Mouse (Mus musculus) megakaryocyte progenitor cell, adult 5-6 weeks (primary cell): ENCODE data around the gene Sgta. TPM values are rescaled to one million over a fixed set of nuclear protein-coding genes. Genes with fewer than 3 reads are reported as not detected.
A peak's percentile ranks its signal among the peaks of the same experiment; 100 is the strongest.
"Not testable (repeated sequence)": the region's sequence is repeated elsewhere in the genome, so short reads cannot be mapped to it uniquely, and the experiment has no call there.

Experiments
- ATAC-seq: replicated peaks from 2 replicates; pipeline ENCODE4 v1.8.0; 2016; ENCODE audit warnings: mild to moderate bottlenecking, moderate TSS enrichment, inconsistent platforms; ENCODE audit not compliant: poor library complexity
- total RNA-seq, 2 experiments: library from RNA; stranded (forward) in 1 of 2; stranded (reverse) in 1 of 2; fragments of 157-497, 149-512 nt in 1 of 2; fragments of 200-1000 nt in 1 of 2; gene quantifications; 2 replicates each; pipeline versions ENCODE4 v1.2.3 to v1.2.4; 2015 to 2017

Sgta gene
- total RNA-seq (2015) (27.0 and 37.6 TPM in 2 replicates), total RNA-seq (2017) (31.1 and 31.7 TPM in 2 replicates)

DNA sequence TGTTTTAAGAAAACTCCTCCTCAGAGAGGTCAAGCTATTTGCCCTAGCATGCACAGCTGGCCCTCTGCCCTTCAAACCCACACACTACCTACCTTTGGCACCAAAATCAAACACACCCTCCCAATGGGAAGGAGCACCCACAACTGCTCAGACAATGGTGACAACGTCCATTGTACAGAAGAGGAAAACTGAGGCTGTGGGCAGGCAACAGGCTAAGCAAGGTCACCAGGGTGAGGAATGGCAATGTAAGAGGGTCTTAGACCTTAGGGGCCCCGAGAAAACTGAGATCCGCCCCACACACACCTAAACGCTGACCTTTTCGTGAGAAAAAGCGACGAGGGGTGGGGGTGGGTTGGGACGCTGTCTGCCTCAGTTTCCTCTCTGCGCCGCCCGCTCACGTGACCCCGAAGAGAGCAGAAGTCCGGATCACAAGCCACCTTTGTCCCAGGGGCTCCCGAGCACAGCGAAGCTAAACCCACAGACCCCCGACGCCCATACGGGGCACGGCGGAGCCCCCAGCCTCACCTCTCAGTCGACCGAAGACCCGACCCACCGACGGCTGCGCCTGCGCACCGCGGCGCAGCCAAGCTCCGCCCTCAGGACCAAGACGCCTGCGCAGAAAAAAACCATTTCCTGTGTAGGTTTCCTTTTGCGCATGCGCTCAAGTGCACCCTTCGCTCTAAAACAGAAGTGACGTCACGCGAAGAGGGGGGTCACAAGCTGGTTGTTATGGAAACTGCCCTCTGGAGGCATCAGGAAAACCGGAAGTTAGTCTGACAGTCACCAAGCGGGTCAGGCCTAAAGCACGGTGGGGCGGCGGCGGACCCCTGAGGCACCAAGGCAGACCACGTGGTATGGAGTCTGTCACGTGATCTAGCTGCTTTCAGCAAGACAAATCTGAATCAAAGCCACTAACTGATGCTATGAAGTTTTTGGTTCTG is at the start of gene Sgta:
Gene Sgta (minus strand): TSS at position 579 of the 941 bp plus-strand sequence.
- peak; percentile 99 for ATAC-seq

DNA sequence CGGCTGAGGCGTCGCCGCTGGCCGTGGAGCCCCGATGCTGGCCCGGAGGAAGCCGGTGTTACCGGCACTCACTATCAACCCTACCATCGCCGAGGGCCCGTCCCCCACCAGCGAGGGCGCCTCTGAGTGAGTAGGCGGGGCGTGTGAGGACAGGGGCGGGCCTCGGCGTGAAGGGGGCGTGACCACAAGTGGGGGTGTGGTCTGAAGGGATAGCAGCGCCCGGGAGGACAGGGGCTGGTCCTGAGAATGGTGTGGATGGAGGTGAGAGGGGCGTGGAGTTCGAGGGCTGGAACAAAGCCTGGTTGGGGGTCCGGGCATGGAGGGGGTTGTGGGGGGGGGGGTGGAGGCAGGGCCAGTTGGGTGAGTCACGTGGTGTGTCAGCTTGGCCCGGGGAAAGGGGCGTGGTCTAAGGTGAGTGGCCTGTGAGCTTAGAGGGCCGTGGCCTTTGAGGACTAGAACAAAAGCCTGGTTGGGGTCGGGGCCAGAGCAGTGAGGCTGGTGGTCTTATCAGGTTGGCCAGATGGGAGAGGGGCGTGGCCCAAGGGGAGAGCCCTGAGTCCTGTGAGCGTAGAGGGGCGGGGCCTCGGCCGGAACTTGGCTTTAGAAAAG is 46.2 kb upstream of the Sgta start:
- ATAC-seq, result peak; percentile 85

DNA sequence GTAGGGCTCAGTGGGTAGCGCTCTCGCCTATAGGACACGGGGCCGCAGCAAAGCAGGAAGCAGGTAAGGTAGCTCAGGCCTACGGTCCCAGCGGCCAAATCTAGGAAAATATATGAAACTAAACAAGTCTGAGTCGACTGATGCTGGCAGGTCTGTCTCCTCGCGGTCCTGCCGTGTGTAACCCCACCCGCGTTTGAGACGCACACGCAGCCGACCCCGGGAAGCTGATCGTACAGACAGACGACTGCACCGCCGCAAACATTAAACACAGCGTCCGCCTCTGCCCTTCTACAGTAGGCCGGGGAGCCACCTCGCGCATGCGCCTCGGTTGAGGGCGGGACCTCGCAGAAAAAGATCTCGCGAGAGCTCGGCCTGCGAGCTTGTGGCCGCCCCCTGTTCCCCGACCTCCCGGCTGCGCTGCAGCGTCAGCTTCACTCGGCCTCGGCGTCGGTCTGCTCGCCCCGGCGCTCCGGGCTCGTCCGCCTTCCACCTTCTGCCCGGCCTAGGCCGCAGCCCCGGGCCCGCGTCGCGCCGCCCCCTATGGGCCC is 45.7 kb upstream of the Sgta start, which contains the start of gene Map2k2:
Gene Map2k2 (plus strand): TSS at position 351 of the 548 bp plus-strand sequence.
- ATAC-seq, result peak; percentile 79

DNA sequence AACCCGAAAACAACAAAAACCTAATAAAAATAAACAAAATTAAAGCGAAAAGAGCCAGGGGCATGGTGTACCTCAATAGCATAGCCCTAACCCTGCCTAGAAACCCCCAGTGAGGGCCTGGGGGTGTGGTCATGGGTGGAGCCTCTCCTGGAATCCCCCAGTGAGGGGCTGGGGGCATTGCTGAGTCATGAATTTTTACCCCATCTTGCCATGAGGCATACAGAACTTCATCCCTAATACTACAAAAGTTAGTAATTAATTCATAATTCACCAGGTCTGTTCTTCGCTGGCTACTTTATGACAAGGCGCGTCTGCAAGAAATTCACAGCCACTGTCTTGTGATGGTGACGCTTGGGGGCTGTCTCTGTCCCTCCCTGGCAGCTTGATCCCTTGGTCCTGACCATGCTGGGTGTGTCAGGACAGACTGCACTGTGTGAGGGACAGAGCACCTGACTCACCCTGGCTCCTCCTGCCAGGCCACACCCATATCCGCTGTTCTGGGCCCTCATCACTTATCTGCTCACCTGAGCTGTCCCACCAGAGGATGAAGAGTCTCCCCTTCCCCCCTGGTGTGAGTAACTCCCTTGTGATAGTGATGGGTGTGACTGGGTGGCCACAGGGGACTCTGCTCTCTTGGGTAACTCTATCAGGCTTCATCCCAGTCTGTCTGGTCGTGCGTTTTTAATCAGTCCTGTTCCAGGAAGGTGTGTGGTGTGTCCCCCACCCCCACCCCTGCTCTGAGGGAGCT is 35.1 kb upstream of the Sgta start:
- ATAC-seq, result peak; percentile 55

DNA sequence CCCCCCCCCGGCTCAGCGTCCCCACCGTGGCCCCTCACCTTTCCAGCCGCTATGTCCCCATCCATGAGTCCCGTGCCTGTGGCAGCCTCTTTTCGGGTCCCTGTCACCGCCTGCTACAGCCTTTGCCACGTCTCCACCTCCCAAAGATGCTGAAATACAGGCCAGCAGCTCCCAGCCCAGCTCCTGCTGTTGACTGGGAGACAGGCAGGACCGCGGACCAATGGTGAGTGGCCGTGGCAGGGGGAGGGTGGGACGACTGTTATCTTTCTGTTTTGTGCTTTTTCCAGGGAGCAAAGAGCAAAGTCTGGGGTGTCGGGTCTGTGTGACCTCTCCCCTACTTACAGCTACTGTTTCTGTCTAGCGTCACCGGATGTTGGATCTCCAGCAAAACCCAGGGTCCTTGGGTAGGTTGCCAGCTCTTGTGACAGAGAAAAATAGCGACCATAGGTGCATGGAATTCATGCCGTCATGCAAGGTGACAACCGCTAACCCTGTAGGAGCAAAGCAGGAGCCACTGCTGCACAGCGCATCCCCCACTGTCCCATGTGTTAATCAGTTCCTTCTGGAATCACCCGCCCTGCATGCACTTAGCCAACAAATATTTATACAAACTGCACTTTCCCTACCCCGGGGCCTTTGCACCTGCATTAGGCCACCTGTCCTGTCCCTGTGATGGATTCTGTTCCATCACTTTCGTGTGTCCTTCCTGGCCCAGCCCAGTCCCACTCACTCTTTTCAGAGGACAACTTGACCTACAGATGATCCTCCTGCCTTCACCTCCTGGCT is 32.7 kb upstream of the Sgta start:
- peak; percentile 60 for ATAC-seq

DNA sequence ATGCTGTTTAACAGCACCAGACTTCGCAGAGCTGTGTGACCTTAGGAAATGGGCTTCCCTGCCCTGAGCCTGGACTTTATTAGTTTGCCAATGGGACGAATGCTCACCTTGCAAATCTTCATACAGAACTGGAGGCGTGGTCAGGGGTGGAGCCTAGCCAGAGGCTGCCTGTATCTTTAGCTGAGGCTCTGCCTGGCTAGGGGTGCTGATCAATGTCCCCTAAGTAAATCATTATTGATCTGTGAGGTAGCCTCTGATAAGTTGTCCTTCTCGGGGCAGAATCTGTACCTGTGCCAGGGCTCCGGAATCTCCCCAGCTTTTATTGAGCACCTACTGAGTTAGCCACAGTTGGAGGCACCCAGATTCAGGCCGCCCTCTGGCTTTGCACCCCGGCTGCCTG is 30.6 kb upstream of the Sgta start:
- no peak for ATAC-seq

DNA sequence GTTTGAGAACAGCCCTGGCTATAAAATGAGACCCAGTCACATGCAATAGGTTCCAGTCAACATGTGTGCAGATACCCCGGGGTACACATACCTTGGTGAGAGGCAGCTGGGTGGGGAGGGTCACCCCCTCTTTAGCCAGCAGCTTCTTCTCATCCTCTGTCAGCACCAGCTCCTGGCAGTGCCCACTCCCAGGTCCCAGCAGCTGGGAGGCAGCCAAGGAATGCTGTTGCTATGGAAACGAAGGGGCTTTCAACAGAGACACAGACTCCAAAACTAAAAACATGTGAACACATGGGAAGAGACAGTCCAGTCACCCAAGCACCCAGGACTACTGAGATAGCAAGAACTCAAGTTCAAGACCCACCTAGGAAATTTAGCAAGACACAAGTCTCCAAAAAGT is 29.2 kb upstream of the Sgta start:
- no peak for ATAC-seq

DNA sequence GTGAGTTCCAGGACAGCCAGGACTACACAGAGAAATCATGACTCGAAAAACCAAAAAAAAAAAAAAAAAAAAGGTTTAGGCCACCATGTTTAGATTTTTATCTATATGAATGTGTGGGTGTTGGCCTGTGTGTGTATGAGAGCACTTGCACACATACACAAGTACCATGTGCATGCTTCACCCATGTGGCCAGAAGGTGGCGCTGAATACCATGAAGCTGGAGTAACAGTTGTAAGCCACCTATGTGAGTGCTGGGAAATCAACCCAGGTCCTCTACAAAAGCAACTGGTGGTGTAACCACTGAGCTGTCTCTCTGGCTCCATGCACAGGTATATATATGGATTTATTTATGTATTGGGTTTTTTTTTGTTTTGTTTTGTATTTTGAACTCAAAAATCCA is 27.0 kb upstream of the Sgta start:
- peak; percentile 69 for ATAC-seq

DNA sequence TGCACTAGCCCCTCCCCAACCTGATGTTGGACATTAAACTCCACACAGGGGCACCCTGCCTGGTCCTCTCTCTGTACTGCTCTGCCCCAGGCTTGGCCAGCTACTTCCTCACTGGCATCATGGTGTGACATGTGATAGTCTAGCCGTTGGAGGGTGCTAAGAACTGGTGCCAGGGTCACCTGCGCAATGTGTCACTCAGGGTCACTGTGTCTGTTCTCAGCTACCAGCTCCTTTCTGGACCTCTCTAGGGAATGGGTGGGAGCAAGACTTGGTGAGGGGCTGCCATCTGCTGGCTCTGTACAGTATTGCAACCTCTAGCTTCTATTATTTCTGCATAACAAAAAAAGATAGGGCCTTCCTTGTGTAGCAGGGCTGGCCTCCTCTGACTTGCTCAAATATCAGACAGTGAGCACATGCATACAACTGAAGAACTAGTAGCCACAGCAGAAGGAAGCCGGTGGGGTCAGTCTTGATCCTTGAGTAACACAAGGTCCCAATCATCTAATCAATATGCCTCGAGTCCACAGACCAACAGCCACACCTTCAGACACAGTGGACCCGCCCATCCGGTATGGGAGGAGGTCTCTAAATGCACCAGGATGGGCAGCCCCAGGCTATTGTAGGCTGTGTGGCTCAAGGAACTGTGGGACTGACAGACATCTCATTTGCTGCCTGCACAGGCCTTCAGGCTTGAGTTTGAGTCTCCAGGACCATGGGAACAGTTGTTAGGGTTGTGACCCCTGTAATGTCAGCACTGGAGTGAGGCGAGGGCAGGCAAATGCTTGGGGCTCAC is 22.4 kb upstream of the Sgta start:
- peak; percentile 85 for ATAC-seq

DNA sequence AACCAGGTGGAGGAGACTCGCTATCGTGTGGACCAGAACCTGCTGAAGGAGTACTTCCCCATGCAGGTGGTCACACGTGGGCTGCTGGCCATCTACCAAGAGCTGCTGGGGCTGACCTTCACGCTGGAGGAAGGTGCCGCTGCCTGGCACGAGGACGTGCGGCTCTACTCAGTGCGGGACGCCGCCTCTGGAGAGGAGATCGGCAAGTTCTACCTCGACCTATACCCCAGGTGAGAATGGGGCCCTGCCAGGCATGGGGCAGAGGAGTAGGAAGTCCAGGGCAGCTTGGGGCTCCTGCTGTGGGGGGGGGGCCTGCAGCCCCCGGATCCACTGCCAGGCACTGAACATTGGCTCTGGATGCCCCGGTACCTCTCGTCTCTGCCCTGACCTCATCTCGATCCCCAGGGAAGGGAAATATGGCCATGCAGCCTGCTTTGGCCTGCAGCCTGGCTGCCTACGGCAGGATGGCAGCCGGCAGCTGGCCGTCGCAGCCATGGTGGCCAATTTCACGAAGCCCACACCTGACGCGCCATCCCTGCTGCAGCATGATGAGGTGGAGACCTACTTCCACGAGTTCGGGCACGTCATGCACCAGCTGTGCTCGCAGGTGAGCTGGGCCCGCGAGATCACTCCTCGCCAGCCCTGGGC is 20.2 kb upstream of the Sgta start:
- ATAC-seq, result no peak

DNA sequence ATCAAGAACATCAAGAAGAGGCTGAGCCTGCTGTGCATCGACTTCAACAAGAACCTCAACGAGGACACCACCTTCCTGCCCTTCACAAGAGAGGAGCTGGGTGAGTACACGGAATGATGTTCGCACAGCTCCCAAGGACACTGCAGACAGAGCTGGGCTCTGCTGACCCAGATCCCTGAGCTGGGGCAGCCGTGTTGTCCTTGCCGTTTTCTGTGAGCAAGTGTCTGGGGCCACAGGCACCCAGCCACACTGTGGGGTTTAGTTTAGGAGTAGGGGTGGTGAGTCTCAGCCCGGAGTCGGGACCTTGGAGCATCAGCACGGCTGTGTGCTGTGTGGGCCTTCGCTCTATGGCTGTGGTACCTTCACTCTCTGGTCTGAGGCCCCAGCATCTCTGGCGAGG is 17.9 kb upstream of the Sgta start:
- no peak for ATAC-seq

DNA sequence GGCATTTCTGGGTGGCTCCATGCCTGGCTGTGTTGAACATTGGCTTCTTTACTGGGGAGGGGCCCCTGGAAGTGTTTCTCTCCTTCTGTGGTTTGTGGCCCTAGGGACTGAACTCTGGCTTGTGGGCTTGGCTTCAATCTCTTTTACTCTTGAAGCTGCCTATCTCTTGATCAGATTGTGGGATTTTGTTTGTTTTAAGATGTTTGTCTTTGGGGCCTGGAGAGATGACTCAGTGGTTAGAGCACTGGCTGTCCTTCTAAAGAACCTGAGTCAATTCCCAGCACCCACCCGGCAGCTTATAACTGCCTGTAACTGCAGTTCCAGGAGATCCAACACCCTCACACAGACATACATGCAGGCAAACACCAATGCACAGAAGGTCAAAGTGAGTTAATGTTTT is 16.4 kb upstream of the Sgta start:
- ATAC-seq, result no peak

DNA sequence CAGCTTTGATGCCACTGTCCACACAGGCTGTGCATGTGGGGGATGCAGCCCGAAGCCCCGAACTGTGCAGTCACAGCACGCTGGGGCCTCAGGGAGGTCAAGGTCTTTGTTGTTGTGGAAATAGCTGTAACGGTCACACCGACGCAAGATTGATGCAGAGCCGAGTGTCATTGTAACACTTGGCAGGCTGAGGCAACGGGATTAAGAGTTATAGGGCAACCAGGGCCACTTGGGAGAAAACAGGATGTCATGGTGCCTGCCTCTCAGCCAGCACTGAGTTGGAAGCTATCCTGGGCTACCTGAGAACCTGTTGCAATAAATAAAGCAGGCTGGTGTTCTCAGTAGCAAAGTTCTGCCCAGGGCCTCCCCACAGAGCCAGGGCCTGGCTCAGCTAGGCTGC is 15.8 kb upstream of the Sgta start:
- ATAC-seq, result no peak

DNA sequence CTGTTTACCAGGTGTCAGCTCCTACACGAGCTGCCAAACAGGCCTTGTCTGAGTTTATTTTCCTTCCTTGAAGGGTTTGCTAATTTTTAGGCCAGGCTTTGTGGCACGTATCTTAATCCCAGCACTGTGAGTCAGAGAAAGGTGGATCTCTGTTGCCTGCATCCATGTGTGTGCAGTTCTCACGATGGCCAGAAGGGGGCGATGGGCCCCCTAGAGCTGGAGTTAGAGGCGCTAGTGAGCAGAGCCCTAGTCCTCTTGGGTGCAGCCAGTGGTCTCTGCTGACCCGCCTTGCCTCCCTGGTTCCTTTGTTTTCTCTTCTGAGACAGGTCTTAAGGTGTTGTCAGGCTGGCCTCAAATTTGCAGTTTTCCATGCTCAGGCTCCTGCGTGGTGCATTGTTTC is 13.5 kb upstream of the Sgta start:
- no peak for ATAC-seq

DNA sequence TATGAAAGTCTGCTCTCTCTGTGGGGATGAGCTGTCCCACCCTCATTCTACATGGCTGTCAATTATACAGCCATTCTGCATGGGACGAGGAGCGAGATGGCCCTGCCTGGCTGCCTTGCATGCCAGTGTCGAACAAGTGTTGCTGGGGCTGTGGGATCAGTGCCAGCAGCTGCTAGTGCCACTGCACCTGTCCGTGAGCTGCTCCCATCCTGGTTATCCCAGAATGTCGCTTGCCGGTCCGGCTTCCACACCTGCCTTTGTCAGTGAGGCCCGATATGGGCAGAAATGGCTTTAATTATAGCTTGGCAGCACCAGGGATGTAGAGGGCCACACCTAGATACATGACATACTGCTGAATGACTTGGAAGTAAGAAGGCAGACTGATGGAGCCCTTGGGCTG is 12.3 kb upstream of the Sgta start:
- no peak for ATAC-seq

DNA sequence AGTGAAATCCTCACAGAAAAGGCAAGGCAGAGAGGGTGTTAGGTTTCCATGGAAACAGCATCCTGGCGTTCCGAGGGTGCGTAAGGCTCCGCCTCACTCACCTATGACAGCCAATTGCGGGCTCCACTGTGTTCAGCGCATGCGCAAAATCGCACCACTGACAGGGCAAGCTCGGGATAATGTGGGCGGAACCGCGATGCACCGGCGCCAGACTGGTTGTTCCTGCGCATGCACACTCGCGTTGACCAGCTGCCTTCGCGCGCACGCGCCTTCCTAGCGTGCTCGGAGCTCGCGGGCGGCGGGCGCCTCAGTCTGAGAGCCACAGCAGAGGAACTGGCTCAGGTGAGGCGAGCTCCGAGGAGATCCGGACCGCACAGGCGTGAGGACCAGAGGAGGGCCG is 9.9 kb upstream of the Sgta start, which contains the start of gene Thop1:
Gene Thop1 (plus strand): TSS at position 200 of the 400 bp plus-strand sequence.
- ATAC-seq, result peak; percentile 94

DNA sequence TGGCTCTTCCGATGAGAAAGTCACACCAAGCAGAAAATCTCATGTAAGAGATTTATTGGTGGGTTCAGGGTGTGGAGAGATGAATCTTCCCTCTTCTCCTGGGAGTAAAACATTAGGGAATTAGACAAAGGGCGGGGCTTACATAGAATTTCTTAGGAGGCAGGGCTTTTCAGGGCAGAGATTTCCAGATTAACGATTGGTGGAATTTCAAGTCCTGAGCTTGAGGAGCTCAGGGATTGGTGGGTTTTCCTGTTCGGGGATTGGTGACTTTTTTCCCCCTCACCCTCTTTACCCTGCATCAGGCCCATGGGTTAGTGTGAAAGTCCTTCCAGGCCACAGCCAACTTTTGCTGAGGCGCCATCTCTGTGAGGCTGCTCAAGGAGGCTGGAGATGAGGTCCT is 8.7 kb upstream of the Sgta start:
- no peak for ATAC-seq

DNA sequence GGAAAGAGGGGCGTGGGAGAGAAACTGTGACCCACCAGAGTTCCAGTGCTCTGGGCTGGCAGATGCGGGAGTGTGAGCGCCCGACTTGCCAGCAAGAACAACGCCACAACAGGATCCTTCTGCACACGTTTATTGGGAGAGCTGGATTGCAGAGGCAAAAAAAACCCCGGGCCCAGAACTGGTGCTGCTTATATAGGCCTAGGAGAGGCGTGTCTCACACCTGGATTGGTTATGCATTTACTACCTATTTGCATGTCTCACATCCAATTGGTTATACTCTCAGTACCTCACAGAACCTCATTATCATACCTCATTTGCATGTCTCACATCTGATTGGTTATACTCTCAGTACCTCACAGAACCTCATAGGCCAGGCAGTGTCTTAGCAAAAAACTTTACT is 4.5 kb upstream of the Sgta start:
- not testable (repeated sequence) for ATAC-seq

DNA sequence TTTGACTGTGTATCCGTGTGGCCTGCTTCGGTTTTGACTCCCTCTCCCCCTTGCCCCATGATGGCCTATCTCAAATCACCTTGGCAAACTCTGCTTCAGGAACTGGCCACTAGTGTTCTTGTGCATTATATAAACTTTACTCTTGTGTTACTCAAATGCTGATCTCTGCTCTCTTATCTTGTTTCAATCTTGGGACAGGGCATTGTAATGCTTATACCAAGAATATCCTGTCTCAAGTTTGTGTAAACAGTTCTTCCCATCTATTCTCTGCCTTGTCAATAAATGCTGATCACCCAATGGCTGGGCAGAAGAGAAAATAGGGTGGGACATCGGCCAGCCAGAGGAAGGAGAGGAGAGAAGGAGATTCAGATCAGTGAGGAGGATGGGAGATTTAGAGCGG is 2.7 kb upstream of the Sgta start:
- ATAC-seq, result no peak
